Mouse (Mus musculus): ENCODE data around the gene Ift88. TPM values are rescaled to one million over a fixed set of nuclear protein-coding genes. Genes with fewer than 3 reads are reported as not detected.

Ift88 gene
- polyA plus RNA-seq, 1 experiment from 2014 or later = 15.3 TPM

DNA sequence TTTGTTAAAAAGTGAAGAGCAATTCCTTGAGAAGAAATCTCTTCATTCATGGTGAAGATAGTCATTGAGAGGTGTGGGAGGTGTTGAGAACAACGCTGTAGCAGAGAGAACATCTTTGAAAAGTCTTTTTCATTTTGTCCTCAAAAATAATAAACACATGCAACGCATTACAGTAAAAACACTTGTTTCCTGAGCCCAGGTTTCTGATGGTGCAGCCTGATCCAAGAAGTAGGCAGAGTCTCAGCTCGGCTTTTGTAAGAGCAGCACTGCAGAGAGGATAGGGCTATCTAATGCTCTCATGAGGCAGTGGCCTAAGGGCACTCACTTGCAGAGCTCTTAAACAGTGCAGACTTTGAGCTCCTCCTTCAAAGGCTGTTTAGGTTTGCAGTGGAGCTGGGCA, 65.8 kb downstream of the Ift88 start:
- no peak for ATAC-seq
- no peaks in the 10 kb centered on the region for H3K27me3 ChIP-seq (replicated peaks; ENCODE audit: control insufficient read depth, insufficient read depth, low read length)
- WGBS = 88% methylated on average over 3 of the region's 3 CpGs
- H3K9ac ChIP-seq (replicated peaks; ENCODE audit: low read depth, low read length) = no peak overlapping the region
- H3K4me1 ChIP-seq (replicated peaks; ENCODE audit: control insufficient read depth, insufficient read depth, low read length) = no peaks in the 10 kb centered on the region
- peaks cover 2% of the 10 kb centered on the region; the same call in 1 of the 2 replicates for H3K36me3 ChIP-seq (ENCODE audit: control insufficient read depth, insufficient read depth)
- H3K9me3 ChIP-seq (ENCODE audit: control insufficient read depth, low read length) = no peaks in the 10 kb centered on the region
- no peak overlapping the region for H3K4me3 ChIP-seq (replicated peaks; ENCODE audit: low read length)
- H3K4me2 ChIP-seq (ENCODE audit: low read length) = no peak overlapping the region
- no peak overlapping the region for H3K27ac ChIP-seq (ENCODE audit: low read length)

DNA sequence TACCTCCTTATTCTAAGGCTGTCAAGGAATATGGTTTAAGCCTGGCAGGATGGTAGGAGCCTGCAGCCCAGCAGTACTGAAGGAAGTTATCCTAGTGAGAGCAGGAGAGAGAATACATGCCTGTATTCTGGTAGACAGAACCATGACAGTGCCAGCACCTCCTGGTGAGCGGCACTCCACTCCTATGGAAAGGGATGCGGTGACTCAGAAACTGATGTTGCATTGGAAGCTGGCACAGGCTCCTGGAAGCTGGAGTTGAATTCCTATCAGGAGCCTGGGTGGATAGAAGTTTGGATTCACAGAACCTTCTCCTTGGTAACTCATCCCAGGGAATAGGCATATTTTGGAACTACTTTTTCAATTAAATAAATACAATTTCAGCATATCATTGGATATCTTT, 70.0 kb downstream of the Ift88 start:
- H3K36me3 ChIP-seq (ENCODE audit: control insufficient read depth, insufficient read depth) = peaks cover 2% of the 10 kb centered on the region; the same call in 1 of the 2 replicates
- WGBS = 90% methylated on average over 2 of the region's 2 CpGs
- H3K4me1 ChIP-seq (replicated peaks; ENCODE audit: control insufficient read depth, insufficient read depth, low read length) = no peaks in the 10 kb centered on the region
- no peaks in the 10 kb centered on the region for H3K27me3 ChIP-seq (replicated peaks; ENCODE audit: control insufficient read depth, insufficient read depth, low read length)
- no peak overlapping the region for H3K27ac ChIP-seq (ENCODE audit: low read length)
- H3K4me2 ChIP-seq (ENCODE audit: low read length) = no peak overlapping the region
- ATAC-seq = no peak
- H3K4me3 ChIP-seq (replicated peaks; ENCODE audit: low read length) = no peak overlapping the region
- H3K9me3 ChIP-seq (ENCODE audit: control insufficient read depth, low read length) = no peaks in the 10 kb centered on the region
- no peak overlapping the region for H3K9ac ChIP-seq (replicated peaks; ENCODE audit: low read depth, low read length)

- Histone ChIP-seq H3K4me1 (replicated peaks; ENCODE audit: control insufficient read depth, insufficient read depth, low read length) (no peaks in the 10 kb centered on the region), H3K36me3 (ENCODE audit: control insufficient read depth, insufficient read depth) (no peaks in the 10 kb centered on the region), H3K27ac (ENCODE audit: low read length) (no peak overlapping the region), H3K27me3 (replicated peaks; ENCODE audit: control insufficient read depth, insufficient read depth, low read length) (no peaks in the 10 kb centered on the region), H3K9me3 (ENCODE audit: control insufficient read depth, low read length) (no peaks in the 10 kb centered on the region), H3K4me2 (ENCODE audit: low read length) (no peak overlapping the region), H3K9ac (replicated peaks; ENCODE audit: low read depth, low read length) (no peak overlapping the region), H3K4me3 (replicated peaks; ENCODE audit: low read length) (no peak overlapping the region)
- WGBS = 95% methylated on average over 6 of the region's 6 CpGs
- no peak for ATAC-seq
Measured at GRCm38 (mm10) chr14:57503729-57504128, 79.9 kb downstream of the Ift88 start.

GRCm38 (mm10) chr14:57509554-57509953, 85.7 kb downstream of the Ift88 start:
- no peak overlapping the region for H3K27ac ChIP-seq (ENCODE audit: low read length)
- H3K36me3 ChIP-seq (ENCODE audit: control insufficient read depth, insufficient read depth) = no peaks in the 10 kb centered on the region
- H3K27me3 ChIP-seq (replicated peaks; ENCODE audit: control insufficient read depth, insufficient read depth, low read length) = no peaks in the 10 kb centered on the region
- H3K4me1 ChIP-seq (replicated peaks; ENCODE audit: control insufficient read depth, insufficient read depth, low read length) = no peaks in the 10 kb centered on the region
- no peak overlapping the region for H3K4me3 ChIP-seq (replicated peaks; ENCODE audit: low read length)
- H3K9me3 ChIP-seq (ENCODE audit: control insufficient read depth, low read length) = no peaks in the 10 kb centered on the region
- H3K4me2 ChIP-seq (ENCODE audit: low read length) = no peak overlapping the region
- no peak overlapping the region for H3K9ac ChIP-seq (replicated peaks; ENCODE audit: low read depth, low read length)
- peak; percentile 71 for ATAC-seq
- WGBS = 44% methylated on average over 6 of the region's 6 CpGs

DNA sequence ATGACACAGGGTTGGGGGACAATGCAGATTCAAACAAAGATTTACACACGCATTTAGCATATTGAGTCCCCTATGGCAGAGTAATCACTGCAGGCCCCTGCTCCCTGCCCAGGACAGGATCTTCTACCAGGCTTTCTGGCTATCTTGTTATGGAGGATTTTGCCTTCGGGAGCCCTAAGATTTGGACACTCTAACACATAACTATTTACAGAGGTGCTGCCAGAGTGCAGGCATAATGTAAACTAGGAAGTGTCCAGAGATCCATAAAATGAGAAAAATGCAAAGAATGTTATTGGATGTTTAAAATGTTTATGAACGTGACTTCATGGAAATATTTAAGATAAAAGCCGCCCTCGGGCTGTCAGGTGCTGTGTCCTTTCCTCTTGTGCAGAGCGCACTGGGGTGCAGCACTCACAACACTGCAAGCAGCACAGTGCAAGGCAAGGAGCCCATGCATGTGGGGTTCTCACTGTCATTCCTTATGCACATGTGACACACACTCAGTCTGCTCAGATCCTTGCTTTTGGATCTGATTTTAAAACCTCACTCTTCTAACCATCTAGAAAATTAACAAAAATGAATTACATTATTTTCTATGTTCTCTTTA, 91.4 kb downstream of the Ift88 start:
- ATAC-seq = no peak
- 88% methylated on average over 6 of the region's 6 CpGs for WGBS

GRCm38 (mm10) chr14:57517001-57517400, 93.1 kb downstream of the Ift88 start:
- no peak overlapping the region for H3K9ac ChIP-seq (replicated peaks; ENCODE audit: low read depth, low read length)
- H3K27me3 ChIP-seq (replicated peaks; ENCODE audit: control insufficient read depth, insufficient read depth, low read length) = no peaks in the 10 kb centered on the region
- H3K4me3 ChIP-seq (replicated peaks; ENCODE audit: low read length) = no peak overlapping the region
- no peaks in the 10 kb centered on the region for H3K4me1 ChIP-seq (replicated peaks; ENCODE audit: control insufficient read depth, insufficient read depth, low read length)
- no peak overlapping the region for H3K27ac ChIP-seq (ENCODE audit: low read length)
- no peaks in the 10 kb centered on the region for H3K36me3 ChIP-seq (ENCODE audit: control insufficient read depth, insufficient read depth)
- no peak overlapping the region for H3K4me2 ChIP-seq (ENCODE audit: low read length)
- H3K9me3 ChIP-seq (ENCODE audit: control insufficient read depth, low read length) = no peaks in the 10 kb centered on the region
- WGBS = 90% methylated on average over 7 of the region's 7 CpGs
- ATAC-seq = no peak

More for the DNA sequence above, 91.4 kb downstream of the Ift88 start:
- Histone ChIP-seq H3K4me1 (replicated peaks; ENCODE audit: control insufficient read depth, insufficient read depth, low read length) (no peaks in the 10 kb centered on the region), H3K36me3 (ENCODE audit: control insufficient read depth, insufficient read depth) (no peaks in the 10 kb centered on the region), H3K4me3 (replicated peaks; ENCODE audit: low read length) (no peak overlapping the region), H3K4me2 (ENCODE audit: low read length) (no peak overlapping the region), H3K27ac (ENCODE audit: low read length) (no peak overlapping the region), H3K27me3 (replicated peaks; ENCODE audit: control insufficient read depth, insufficient read depth, low read length) (no peaks in the 10 kb centered on the region), H3K9ac (replicated peaks; ENCODE audit: low read depth, low read length) (no peak overlapping the region), H3K9me3 (ENCODE audit: control insufficient read depth, low read length) (no peaks in the 10 kb centered on the region)

GRCm38 (mm10) chr14:57523762-57524161, 99.9 kb downstream of the Ift88 start:
- no peaks in the 10 kb centered on the region for H3K36me3 ChIP-seq (ENCODE audit: control insufficient read depth, insufficient read depth)
- no peak overlapping the region for H3K4me2 ChIP-seq (ENCODE audit: low read length)
- no peak for ATAC-seq
- H3K27ac ChIP-seq (ENCODE audit: low read length) = no peak overlapping the region
- no peak overlapping the region for H3K9ac ChIP-seq (replicated peaks; ENCODE audit: low read depth, low read length)
- H3K4me3 ChIP-seq (replicated peaks; ENCODE audit: low read length) = no peak overlapping the region
- no peaks in the 10 kb centered on the region for H3K27me3 ChIP-seq (replicated peaks; ENCODE audit: control insufficient read depth, insufficient read depth, low read length)
- WGBS = 60% methylated on average over 9 of the region's 9 CpGs
- H3K9me3 ChIP-seq (ENCODE audit: control insufficient read depth, low read length) = no peaks in the 10 kb centered on the region
- peaks cover 9% of the 10 kb centered on the region for H3K4me1 ChIP-seq (replicated peaks; ENCODE audit: control insufficient read depth, insufficient read depth, low read length)

DNA sequence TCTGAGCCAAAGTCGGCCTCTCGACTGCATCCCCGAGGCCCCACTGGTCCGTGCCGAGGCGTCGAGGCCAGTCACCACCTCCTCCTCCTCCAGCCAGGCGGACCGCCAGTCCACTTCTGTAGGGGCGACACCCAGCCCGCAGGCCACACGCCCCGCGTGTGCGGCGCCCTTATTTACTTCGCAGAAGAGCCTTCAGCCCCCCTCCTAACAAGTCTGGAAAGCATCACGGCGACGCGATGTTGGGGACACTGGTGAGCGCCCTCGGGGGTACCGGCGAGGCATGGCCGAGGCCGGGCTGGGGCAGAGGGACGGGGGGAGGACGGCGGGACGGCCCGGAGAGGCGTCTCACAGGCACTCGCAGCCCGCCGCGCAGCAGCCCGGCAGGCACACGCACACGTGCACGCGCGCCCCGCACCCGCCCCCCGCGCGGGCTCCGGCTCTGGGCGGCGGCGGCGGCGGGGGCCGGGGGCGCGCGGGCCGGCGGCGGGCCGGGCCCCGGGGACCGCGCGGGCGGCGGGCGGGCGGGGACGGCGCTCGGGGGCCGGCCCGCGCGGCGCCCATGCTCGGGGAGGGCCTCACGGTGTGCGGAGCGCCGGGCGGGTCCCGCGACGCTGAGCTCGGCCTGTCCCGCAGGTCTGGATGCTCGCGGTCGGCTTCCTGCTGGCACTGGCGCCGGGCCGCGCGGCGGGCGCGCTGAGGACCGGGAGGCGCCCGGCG, 101.0 kb downstream of the Ift88 start, which contains the start of gene Il17d:
TSS of gene Il17d (plus strand) at position 107 of the 717 bp plus-strand sequence.
- H3K27ac ChIP-seq (ENCODE audit: low read length) = peak within 1 kb of the TSS; percentile 50; the same call in 1 of the 2 replicates
- ATAC-seq = peak; percentile 60
- peak within 1 kb of the TSS; percentile 80 for H3K4me2 ChIP-seq (ENCODE audit: low read length)
- no peaks in the 10 kb centered on the region for H3K9me3 ChIP-seq (ENCODE audit: control insufficient read depth, low read length)
- H3K27me3 ChIP-seq (replicated peaks; ENCODE audit: control insufficient read depth, insufficient read depth, low read length) = no peaks in the 10 kb centered on the region
- peaks cover 9% of the 10 kb centered on the region for H3K4me1 ChIP-seq (replicated peaks; ENCODE audit: control insufficient read depth, insufficient read depth, low read length)
- H3K36me3 ChIP-seq (ENCODE audit: control insufficient read depth, insufficient read depth) = no peaks in the 10 kb centered on the region
- peak within 1 kb of the TSS; percentile 77 for H3K4me3 ChIP-seq (replicated peaks; ENCODE audit: low read length)
- H3K9ac ChIP-seq (replicated peaks; ENCODE audit: low read depth, low read length) = peak within 1 kb of the TSS; percentile 80
- WGBS = under 1% methylated on average over 77 of the region's 104 CpGs

DNA sequence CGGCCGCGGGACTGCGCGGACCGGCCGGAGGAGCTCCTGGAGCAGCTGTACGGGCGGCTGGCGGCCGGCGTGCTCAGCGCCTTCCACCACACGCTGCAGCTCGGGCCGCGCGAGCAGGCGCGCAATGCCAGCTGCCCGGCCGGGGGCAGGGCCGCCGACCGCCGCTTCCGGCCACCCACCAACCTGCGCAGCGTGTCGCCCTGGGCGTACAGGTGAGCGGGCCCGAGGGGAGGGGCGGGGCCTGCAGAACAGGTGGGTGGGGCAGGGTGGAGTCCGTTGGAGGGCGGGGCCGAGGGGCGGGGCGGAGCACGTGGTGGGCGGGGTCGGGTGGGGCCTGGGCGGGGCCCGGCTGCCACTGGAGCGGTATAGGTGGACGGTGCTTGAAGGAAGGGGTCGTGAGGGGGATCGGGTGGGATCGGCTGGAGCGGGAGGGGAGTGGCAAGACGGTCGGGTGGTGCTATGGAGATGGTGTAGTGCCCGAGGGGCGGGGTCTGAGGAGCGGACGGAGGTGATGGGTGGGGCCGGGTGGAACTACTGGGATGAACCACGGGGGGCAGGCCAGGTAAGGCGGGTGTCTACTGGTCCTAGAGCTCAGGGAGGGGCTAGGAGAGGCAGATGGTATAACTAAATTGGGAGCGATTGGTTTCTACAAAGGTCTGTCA, 101.7 kb downstream of the Ift88 start:
- H3K4me3 ChIP-seq (replicated peaks; ENCODE audit: low read length) = peak overlapping the region; percentile 77
- ATAC-seq = peak; percentile 76
- H3K9me3 ChIP-seq (ENCODE audit: control insufficient read depth, low read length) = no peaks in the 10 kb centered on the region
- H3K9ac ChIP-seq (replicated peaks; ENCODE audit: low read depth, low read length) = peak overlapping the region; percentile 80
- peak overlapping the region; percentile 50; the same call in 1 of the 2 replicates for H3K27ac ChIP-seq (ENCODE audit: low read length)
- H3K27me3 ChIP-seq (replicated peaks; ENCODE audit: control insufficient read depth, insufficient read depth, low read length) = no peaks in the 10 kb centered on the region
- no peaks in the 10 kb centered on the region for H3K36me3 ChIP-seq (ENCODE audit: control insufficient read depth, insufficient read depth)
- 2% methylated on average over 44 of the region's 60 CpGs for WGBS
- peak overlapping the region; percentile 61 for H3K4me2 ChIP-seq (ENCODE audit: low read length)
- H3K4me1 ChIP-seq (replicated peaks; ENCODE audit: control insufficient read depth, insufficient read depth, low read length) = peaks cover 9% of the 10 kb centered on the region
